Mouse (Mus musculus) ES-E14 (cell line): ENCODE measurements at regions not wholly inside any gene's neighbourhood (a gene's known extent, or its start where the extent isn't known, plus 50 kb on each side); places are given as distances from the start of the nearest gene placed in this dataset.
A peak's percentile ranks its signal among the peaks of the same experiment; 100 is the strongest.

Experiments used
- DNase-seq: peaks from one replicate; pipeline ENCODE4 v3.0.0-alpha.2; 2013; ENCODE audit warnings: low read depth, low spot score
- H3K27ac ChIP-seq: 2 replicates; pipeline ENCODE4 v1.5.1; 2012; ENCODE audit warnings: low read depth, mild to moderate bottlenecking, low read length, moderate library complexity, mixed read lengths; ENCODE audit not compliant: poor library complexity, insufficient read depth, severe bottlenecking
- H3K36me3 ChIP-seq: 2 replicates; pipeline ENCODE4 v1.6.1; 2012; ENCODE audit warnings: mild to moderate bottlenecking, low read length, moderate library complexity, mixed read lengths; ENCODE audit not compliant: control insufficient read depth, poor library complexity, insufficient read depth, severe bottlenecking
- H3K4me1 ChIP-seq, 2 experiments: fragments of 150-350 bp in 1 of 2; sonication (generic) in 1 of 2; 2 replicates each; pipeline ENCODE4 v1.6.1; 2012; ENCODE audit warnings: low read length in 2 of 2, mild to moderate bottlenecking in 1 of 2, mixed read lengths in 1 of 2; ENCODE audit not compliant: control insufficient read depth in 2 of 2, insufficient read depth in 2 of 2, poor library complexity in 1 of 2
- H3K4me3 ChIP-seq, 2 experiments: fragments of 150-350 bp in 1 of 2; sonication (generic) in 1 of 2; 2 replicates each; pipeline ENCODE4 v1.5.1; 2012; ENCODE audit warnings: low read length in 2 of 2, low read depth in 1 of 2, mild to moderate bottlenecking in 1 of 2, mixed read lengths in 1 of 2; ENCODE audit not compliant: insufficient read depth in 1 of 2, poor library complexity in 1 of 2, severe bottlenecking in 1 of 2
- H3K9ac ChIP-seq: 2 replicates; pipeline ENCODE4 v1.6.1; 2012; ENCODE audit warnings: low read depth, mild to moderate bottlenecking, low read length, mixed read lengths; ENCODE audit not compliant: poor library complexity, insufficient read depth, severe bottlenecking
- H3K9me3 ChIP-seq: fragments of 150-350 bp; sonication (generic); 2 replicates; pipeline ENCODE4 v1.6.1; 2012; ENCODE audit warnings: low read depth, mild to moderate bottlenecking, low read length; ENCODE audit not compliant: control insufficient read depth, insufficient read depth
- CHD2 ChIP-seq: IDR thresholded peaks from 2 replicates; pipeline ENCODE4 v1.6.1; 2014; ENCODE audit warnings: mild to moderate bottlenecking, low read depth, low read length, inconsistent platforms
- HCFC1 ChIP-seq: IDR thresholded peaks from 2 replicates; pipeline ENCODE4 v1.6.1; 2012; ENCODE audit warnings: low read length, inconsistent platforms, borderline replicate concordance; ENCODE audit not compliant: insufficient read depth
- MAFK ChIP-seq: IDR thresholded peaks from 2 replicates; pipeline ENCODE4 v1.6.1; 2014; ENCODE audit warnings: mild to moderate bottlenecking, low read depth, low read length, inconsistent platforms; ENCODE audit not compliant: insufficient read depth
- ZC3H11A ChIP-seq: IDR thresholded peaks from 2 replicates; pipeline ENCODE4 v1.6.1; 2012; ENCODE audit warnings: low read depth, mild to moderate bottlenecking, inconsistent platforms, low read length, borderline replicate concordance
- ZNF384 ChIP-seq: IDR thresholded peaks from 2 replicates; pipeline ENCODE4 v1.6.1; 2012; ENCODE audit warnings: low read depth, low read length, inconsistent platforms
- in situ Hi-C, 2 experiments: fragments of 600-800 bp; cut with MboI; formaldehyde crosslinking; loops; one replicate each; pipeline ENCODE4 v1.15.1; 2025; ENCODE audit warnings: low sequenced_read_pairs in 2 of 2, inconsistent platforms in 1 of 2; ENCODE audit not compliant: unreplicated experiment in 2 of 2

- DNase-seq = no peak
- Histone ChIP-seq H3K36me3 (no peaks in the 10 kb centered on the region), H3K9ac (no peak overlapping the region), H3K4me3 (no peak overlapping the region), H3K4me1 (no peaks in the 10 kb centered on the region), H3K27ac (no peak overlapping the region), H3K9me3 (no peaks in the 10 kb centered on the region)
- in situ Hi-C loops = no loop called here
- TF ChIP-seq MAFK (no peak), HCFC1 (no peak), ZC3H11A (no peak), CHD2 (no peak), ZNF384 (no peak)
Observed at GRCm38 (mm10) chr14:48854188-48854924, 180.7 kb upstream of the Otx2 start.

GRCm38 (mm10) chr14:48853479-48854187 lies 180.0 kb upstream of the Otx2 start:
- TF ChIP-seq MAFK = no peak
- TF ChIP-seq ZC3H11A = no peak
- TF ChIP-seq ZNF384 = peak; percentile 88; the same call in 1 of the 2 replicates
- no peak for TF ChIP-seq CHD2
- no peak for TF ChIP-seq HCFC1
- Histone ChIP-seq H3K36me3 (no peaks in the 10 kb centered on the region), H3K27ac (no peak overlapping the region), H3K4me1 (no peaks in the 10 kb centered on the region), H3K9me3 (no peaks in the 10 kb centered on the region), H3K9ac (no peak overlapping the region), H3K4me3 (no peak overlapping the region)
- DNase-seq = no peak
- in situ Hi-C loops = no loop called here

- no peak overlapping the region for H3K27ac ChIP-seq
- in situ Hi-C loops = no loop called here
- TF ChIP-seq HCFC1 (no peak), CHD2 (no peak), MAFK (no peak), ZC3H11A (no peak), ZNF384 (no peak)
- no peaks in the 10 kb centered on the region for H3K9me3 ChIP-seq
- no peak for DNase-seq
- H3K9ac ChIP-seq = no peak overlapping the region
- no peaks in the 10 kb centered on the region for H3K4me1 ChIP-seq
- no peak overlapping the region for H3K4me3 ChIP-seq
- no peaks in the 10 kb centered on the region for H3K36me3 ChIP-seq
Observed at GRCm38 (mm10) chr14:48852787-48853186, 179.2 kb upstream of the Otx2 start.

GRCm38 (mm10) chr14:48852061-48852460 lies 178.4 kb upstream of the Otx2 start:
- Histone ChIP-seq H3K27ac (no peak overlapping the region), H3K36me3 (no peaks in the 10 kb centered on the region), H3K4me3 (no peak overlapping the region), H3K9me3 (no peaks in the 10 kb centered on the region), H3K4me1 (no peaks in the 10 kb centered on the region), H3K9ac (no peak overlapping the region)
- in situ Hi-C loops = no loop called here
- DNase-seq = no peak
- no peak for TF ChIP-seq HCFC1
- TF ChIP-seq MAFK = no peak
- TF ChIP-seq CHD2 = no peak
- TF ChIP-seq ZNF384 = no peak
- TF ChIP-seq ZC3H11A = no peak
